18 mouse cellular contexts compared by ENCODE assay signal in the genomic region with DNA sequence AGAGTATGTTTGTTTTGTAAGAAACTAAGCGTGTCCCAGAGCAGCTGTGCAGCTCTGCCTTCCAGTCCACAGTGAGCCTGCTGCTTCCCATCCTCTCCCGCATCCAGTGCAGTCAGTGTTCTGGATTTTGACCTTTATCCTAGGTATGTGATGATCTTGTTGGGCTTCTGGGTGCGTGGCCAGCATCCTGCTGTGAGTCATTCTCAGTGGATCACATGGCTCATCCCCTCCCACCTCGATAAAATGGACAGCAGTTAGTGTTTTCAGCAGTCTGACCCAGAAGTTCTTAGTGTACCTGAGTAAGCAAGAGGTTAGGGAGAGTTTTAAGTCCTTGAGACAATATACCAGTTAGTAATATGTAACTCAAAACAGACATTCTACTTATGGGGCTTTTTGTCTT. TPM values are rescaled to one million over a fixed set of nuclear protein-coding genes. Genes with fewer than 3 reads are reported as not detected.
A peak's percentile ranks its signal among the peaks of the same experiment; 100 is the strongest.
DNase-seq lines count a peak whose midpoint lies in the region; ATAC-seq and TF ChIP-seq lines count a peak whose summit lies in the region.
"Had no signal": no experiment of that assay in that cellular context is flagged by ENCODE, and none has a peak within 500 bp of the region (broad histone marks: within the 10 kb centered on the region; RNA-seq: fewer than 3 reads in every experiment).

No protein-coding gene starts in this region.

- WGBS in kidney, adult 2 months: 53% methylated on average over 4 of the region's 4 CpGs
- 68% methylated on average over 4 of the region's 4 CpGs for WGBS in kidney, embryonic 15.5 days

- ATAC-seq in kidney, embryonic 15.5 days (replicated peaks; ENCODE audit: low FRiP score): no peak; the same call in 1 of the 2 replicates

- TF ChIP-seq POLR2A in kidney, adult 2 months (IDR thresholded peaks at IDR 0.05; ENCODE audit: low read depth, low read length): no peak

- H3K36me3 ChIP-seq in kidney, adult 2 months (ENCODE audit: control insufficient read depth, insufficient read depth, low read length): no peaks in the 10 kb centered on the region
- no peaks in the 10 kb centered on the region for H3K36me3 ChIP-seq in kidney, embryonic 15.5 days
- H3K36me3 ChIP-seq: heart, embryonic 12.5 days; hindbrain, embryonic 15.5 days; midbrain, embryonic 12.5 days; neural tube, embryonic 12.5 days had no signal

- no peak overlapping the region for H3K4me2 ChIP-seq in kidney, embryonic 15.5 days
- H3K4me2 ChIP-seq: heart, embryonic 12.5 days; hindbrain, embryonic 15.5 days; liver, embryonic 13.5 days had no signal

- no peak overlapping the region for H3K27ac ChIP-seq in kidney, adult 2 months (ENCODE audit: insufficient read depth, low read depth, low read length)
- H3K27ac ChIP-seq in kidney, embryonic 15.5 days: no peak overlapping the region
- H3K27ac ChIP-seq: hindbrain, embryonic 15.5 days; layer of hippocampus, adult 2 months; liver, embryonic 13.5 days; midbrain, embryonic 12.5 days; neural tube, embryonic 12.5 days had no signal

- no peaks in the 10 kb centered on the region for H3K27me3 ChIP-seq in kidney, adult 2 months (replicated peaks; ENCODE audit: control insufficient read depth, insufficient read depth, low read length)
- H3K27me3 ChIP-seq in kidney, embryonic 15.5 days: no peaks in the 10 kb centered on the region
- H3K27me3 ChIP-seq: heart, embryonic 12.5 days; hindbrain, embryonic 15.5 days; liver, embryonic 13.5 days; midbrain, embryonic 12.5 days; neural tube, embryonic 12.5 days had no signal

- H3K4me1 ChIP-seq in kidney, adult 2 months (ENCODE audit: control insufficient read depth, insufficient read depth, low read length): peaks cover 3% of the 10 kb centered on the region; the same call in 1 of the 2 replicates
- peaks cover 23% of the 10 kb centered on the region for H3K4me1 ChIP-seq in kidney, embryonic 15.5 days

- H3K9me3 ChIP-seq in kidney, embryonic 15.5 days (replicated peaks): no peaks in the 10 kb centered on the region
- H3K9me3 ChIP-seq: embryonic facial prominence, embryonic 10.5 days; heart, embryonic 12.5 days; hindbrain, embryonic 15.5 days; liver, embryonic 13.5 days; midbrain, embryonic 12.5 days; neural tube, embryonic 12.5 days had no signal

- H3K4me3 ChIP-seq in kidney, adult 2 months (ENCODE audit: insufficient read depth, low read depth, low read length): no peak overlapping the region
- H3K4me3 ChIP-seq in kidney, embryonic 15.5 days (replicated peaks): no peak overlapping the region
- H3K4me3 ChIP-seq: embryonic facial prominence, embryonic 10.5 days; heart, embryonic 12.5 days; hindbrain, embryonic 15.5 days; layer of hippocampus, adult 2 months; liver, embryonic 13.5 days; midbrain, embryonic 12.5 days; neural tube, embryonic 12.5 days had no signal

- no peak overlapping the region for H3K9ac ChIP-seq in kidney, embryonic 15.5 days
- H3K9ac ChIP-seq: heart, embryonic 12.5 days; hindbrain, embryonic 15.5 days; liver, embryonic 13.5 days; midbrain, embryonic 12.5 days; neural tube, embryonic 12.5 days had no signal

- peak; percentile 28 for DNase-seq in adrenal gland, postnatal 14 days
- no peak for DNase-seq in adrenal gland, postnatal 10 days
- DNase-seq in kidney, adult 2 months: peak; percentile 42
- peak; percentile 78 for DNase-seq in 3T3-L1 (ENCODE audit: low read depth, low spot score)
- peak; percentile 38 for DNase-seq in brain, adult 2 months (ENCODE audit: low read depth, low spot score)
- DNase-seq in c-Kit-positive CD71-positive TER-119-positive erythroid progenitor cells, embryonic 14.5 days (ENCODE audit: low spot score): no peak
- no peak for DNase-seq in embryo, embryonic 10 days (ENCODE audit: low spot score)
- DNase-seq: cerebellum, adult 9-11 months; liver, embryonic 13.5 days; retina, postnatal 1 day; thymus, adult 2 months had no signal

- TF ChIP-seq CTCF in kidney, adult 2 months (conservative IDR thresholded peaks at IDR 0.05; ENCODE audit: insufficient read depth, insufficient read length, low read depth, low read length): no peak

RNA-seq across cellular contexts. Expression of a gene that starts 36.4 kb away (rescaled TPM):
- total RNA-seq in adrenal gland, postnatal 14 days (2021): 19.3 and 23.8 TPM in 2 replicates
- total RNA-seq in adrenal gland, postnatal 10 days (2021): 10 to 100 TPM; 25.0 to 25.7 TPM
- polyA plus RNA-seq in kidney, adult 2 months (2012; rRNA removed): 4.2 and 5.2 TPM in 2 replicates
- 26.2 and 27.5 TPM in 2 replicates for polyA plus RNA-seq in kidney, embryonic 15.5 days (2015; fragmentation: Nextera tagmentation; extraction: Ambion mirVana)

Comparison
In these comparisons a context has a peak if more than half of its experiments do, and no peak if none do; other contexts are left out.
1. DNase-seq: peak in adrenal gland, postnatal 14 days (single experiment), kidney, adult 2 months (single experiment), 3T3-L1 (single experiment) and brain, adult 2 months (single experiment); none in adrenal gland, postnatal 10 days (single experiment), c-Kit-positive CD71-positive TER-119-positive erythroid progenitor cells, embryonic 14.5 days (single experiment) and embryo, embryonic 10 days (single experiment).